Mouse (Mus musculus): Measurements from ENCODE around the gene Elmsan1. TPM values are rescaled to one million over a fixed set of nuclear protein-coding genes. Genes with fewer than 3 reads are reported as not detected.

Elmsan1 gene
- polyA plus RNA-seq, 1 experiment, result 25.9 TPM

DNA sequence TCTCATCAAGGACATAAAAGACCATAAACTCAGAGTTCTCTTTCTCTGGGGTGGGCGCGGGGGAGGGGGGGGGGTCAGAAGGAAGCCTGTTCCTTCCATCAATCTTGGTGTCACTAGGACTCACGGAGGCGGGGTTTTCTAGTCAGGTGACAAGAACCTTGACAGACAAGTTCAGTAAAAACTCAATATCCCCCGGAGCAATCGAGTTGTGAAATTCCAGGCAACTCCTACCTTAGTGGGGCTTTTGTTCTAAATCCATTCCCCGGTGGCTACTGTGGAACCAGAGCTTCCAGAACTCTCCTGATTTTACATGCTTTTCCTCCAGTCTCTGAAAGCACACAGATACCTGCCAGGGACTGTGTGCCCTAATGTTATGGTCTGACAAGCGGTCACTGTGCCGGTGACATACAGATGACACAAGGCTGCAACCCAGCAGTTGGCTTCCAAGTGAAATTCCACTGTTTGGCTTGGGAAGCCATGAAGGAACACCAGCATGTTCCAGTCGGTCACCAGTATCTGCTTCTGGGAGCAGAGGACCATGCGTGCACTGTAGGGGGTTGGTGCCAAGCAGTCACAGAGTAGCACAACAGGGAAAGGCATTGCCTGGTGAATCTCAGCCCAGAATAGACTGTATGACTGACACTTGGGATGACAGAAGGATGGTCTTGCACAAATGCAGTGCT, 2.8 kb downstream of the Elmsan1 start:
- Histone ChIP-seq H3K27ac (ENCODE audit: insufficient read depth, low read depth, low read length) (no peak overlapping the region; the same call in 1 of the 2 replicates), H3K36me3 (ENCODE audit: control insufficient read depth, insufficient read depth, low read length) (peaks cover 13% of the 10 kb centered on the region), H3K4me1 (ENCODE audit: control insufficient read depth, insufficient read depth, insufficient read length, low read length) (peaks cover 33% of the 10 kb centered on the region), H3K4me3 (ENCODE audit: low read depth, low read length) (no peak overlapping the region), H3K27me3 (ENCODE audit: control insufficient read depth, insufficient read depth, low read length) (no peaks in the 10 kb centered on the region)
- TF ChIP-seq POLR2A (IDR thresholded peaks at IDR 0.05; ENCODE audit: low read depth, low read length), result no peak
- TF ChIP-seq CTCF (IDR thresholded peaks at IDR 0.05; ENCODE audit: extremely low read depth, insufficient read length, insufficient replicate concordance, low read depth, low read length), result no peak
- 64% methylated on average over 11 of the region's 11 CpGs for WGBS

DNA sequence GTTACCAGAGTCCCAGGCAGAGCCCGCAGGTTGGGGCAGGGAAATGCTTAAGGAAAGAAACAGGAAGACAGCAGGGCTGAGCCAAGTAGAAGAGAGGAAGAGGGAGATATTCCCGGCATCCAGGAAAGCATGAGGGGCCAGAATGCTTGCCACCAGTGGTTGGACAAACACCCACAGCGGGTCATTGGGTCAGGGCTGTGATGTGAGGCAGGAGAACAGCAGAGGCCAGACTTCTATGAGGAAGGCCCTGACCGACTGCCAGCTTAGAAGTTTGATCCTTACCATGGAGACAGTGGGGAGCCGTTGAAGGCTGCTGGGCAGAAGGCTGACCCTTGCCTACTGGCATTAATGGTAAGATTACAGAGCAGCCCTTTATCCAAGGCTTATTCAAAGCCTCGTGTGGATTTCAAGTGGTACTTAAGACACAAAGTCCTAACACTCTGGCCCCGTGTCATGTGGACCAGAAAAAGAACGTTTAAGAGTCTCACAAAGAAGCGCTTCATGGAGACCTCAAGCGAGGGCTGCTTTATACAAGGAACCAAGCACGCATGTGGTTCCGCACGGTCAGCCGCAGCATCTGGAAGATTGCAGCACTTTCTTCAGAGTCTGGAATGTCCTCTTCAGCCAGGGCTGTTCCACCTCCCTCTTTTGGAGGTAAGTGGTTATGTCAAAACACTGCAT, 4.0 kb downstream of the Elmsan1 start:
- Histone ChIP-seq H3K4me3 (ENCODE audit: low read depth, low read length) (no peak overlapping the region), H3K27me3 (ENCODE audit: control insufficient read depth, insufficient read depth, low read length) (no peaks in the 10 kb centered on the region), H3K27ac (ENCODE audit: insufficient read depth, low read depth, low read length) (no peak overlapping the region; the same call in 1 of the 2 replicates), H3K4me1 (ENCODE audit: control insufficient read depth, insufficient read depth, insufficient read length, low read length) (peaks cover 43% of the 10 kb centered on the region), H3K36me3 (ENCODE audit: control insufficient read depth, insufficient read depth, low read length) (peaks cover 13% of the 10 kb centered on the region)
- WGBS, result 69% methylated on average over 14 of the region's 14 CpGs
- TF ChIP-seq POLR2A (IDR thresholded peaks at IDR 0.05; ENCODE audit: low read depth, low read length), result no peak
- no peak for TF ChIP-seq CTCF (IDR thresholded peaks at IDR 0.05; ENCODE audit: extremely low read depth, insufficient read length, insufficient replicate concordance, low read depth, low read length)

DNA sequence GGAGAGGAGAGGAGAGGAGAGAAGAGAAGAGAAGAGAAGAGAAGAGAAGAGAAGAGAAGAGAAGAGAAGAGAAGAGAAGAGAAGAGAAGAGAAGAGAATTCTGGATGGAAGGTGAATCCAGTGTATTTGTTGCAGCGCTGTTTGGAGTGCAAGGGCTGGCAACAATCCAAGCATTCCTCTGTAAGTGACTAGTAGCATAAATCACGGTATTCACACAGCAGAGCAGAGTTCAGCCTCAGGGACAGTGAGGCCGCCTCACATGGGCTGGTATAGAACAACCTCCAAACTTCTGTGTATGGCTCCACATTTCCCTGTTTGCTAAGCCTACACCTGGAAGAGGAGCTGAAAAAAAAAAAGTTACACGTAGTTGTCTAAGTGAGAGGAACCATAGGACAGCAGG, 6.4 kb downstream of the Elmsan1 start:
- H3K4me3 ChIP-seq (ENCODE audit: low read depth, low read length), result no peak overlapping the region
- no peaks in the 10 kb centered on the region for H3K27me3 ChIP-seq (ENCODE audit: control insufficient read depth, insufficient read depth, low read length)
- TF ChIP-seq CTCF (IDR thresholded peaks at IDR 0.05; ENCODE audit: extremely low read depth, insufficient read length, insufficient replicate concordance, low read depth, low read length) (no peak), POLR2A (IDR thresholded peaks at IDR 0.05; ENCODE audit: low read depth, low read length) (no peak)
- H3K4me1 ChIP-seq (ENCODE audit: control insufficient read depth, insufficient read depth, insufficient read length, low read length), result peaks cover 56% of the 10 kb centered on the region
- WGBS, result 17% methylated on average over 4 of the region's 4 CpGs
- peak overlapping the region; percentile 0 for H3K27ac ChIP-seq (ENCODE audit: insufficient read depth, low read depth, low read length)
- H3K36me3 ChIP-seq (ENCODE audit: control insufficient read depth, insufficient read depth, low read length), result peaks cover 16% of the 10 kb centered on the region

DNA sequence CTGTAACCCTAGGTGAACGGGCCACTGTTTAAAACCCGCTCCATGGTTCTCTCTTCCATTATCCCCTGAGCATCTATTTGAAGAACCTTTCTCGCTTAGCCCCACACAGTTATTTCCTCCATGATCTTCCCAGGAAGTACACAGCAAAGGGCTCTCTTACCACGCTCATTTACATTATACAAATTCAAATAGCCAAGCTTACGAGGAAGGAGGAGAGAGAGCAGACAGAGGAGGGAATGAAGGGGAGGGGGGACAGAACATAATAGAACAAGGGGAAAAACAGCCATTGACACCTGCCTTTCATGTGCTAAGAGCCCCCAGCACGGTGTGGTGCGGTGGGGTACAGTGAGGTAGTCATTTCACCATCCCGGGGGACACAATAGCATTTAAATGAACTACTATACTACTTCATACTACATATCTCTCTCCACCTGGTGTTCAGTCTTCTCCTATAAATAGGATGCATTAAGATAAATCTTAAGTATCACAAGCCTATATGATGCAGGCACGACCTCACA, 7.6 kb downstream of the Elmsan1 start:
- H3K4me1 ChIP-seq (ENCODE audit: control insufficient read depth, insufficient read depth, insufficient read length, low read length), result peaks cover 58% of the 10 kb centered on the region
- WGBS, result 87% methylated on average over 9 of the region's 9 CpGs

DNA sequence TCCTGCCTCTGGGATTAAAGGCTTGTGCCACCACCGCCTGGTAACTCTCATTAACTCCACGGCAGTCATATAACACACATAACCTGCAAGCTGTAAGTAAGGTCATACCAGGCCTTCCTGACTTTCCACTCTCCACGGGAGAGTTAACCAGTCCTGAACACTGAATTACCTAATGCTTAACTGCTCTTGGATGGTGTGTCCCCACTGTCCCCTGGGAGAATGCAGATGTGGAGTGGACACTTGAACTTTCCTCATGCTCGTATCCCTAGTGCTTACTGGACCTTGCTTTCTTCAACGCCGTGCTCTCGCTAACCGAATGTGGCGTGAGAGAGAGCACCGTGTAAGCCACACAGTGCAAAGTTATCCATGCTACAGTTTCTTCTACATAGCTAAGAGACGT, 8.4 kb downstream of the Elmsan1 start:
- Histone ChIP-seq H3K27ac (ENCODE audit: insufficient read depth, low read depth, low read length) (no peak overlapping the region), H3K27me3 (ENCODE audit: control insufficient read depth, insufficient read depth, low read length) (no peaks in the 10 kb centered on the region), H3K4me1 (ENCODE audit: control insufficient read depth, insufficient read depth, insufficient read length, low read length) (peaks cover 62% of the 10 kb centered on the region), H3K36me3 (ENCODE audit: control insufficient read depth, insufficient read depth, low read length) (peaks cover 16% of the 10 kb centered on the region), H3K4me3 (ENCODE audit: low read depth, low read length) (no peak overlapping the region)
- WGBS, result 87% methylated on average over 11 of the region's 11 CpGs
- no peak for TF ChIP-seq CTCF (IDR thresholded peaks at IDR 0.05; ENCODE audit: extremely low read depth, insufficient read length, insufficient replicate concordance, low read depth, low read length)
- TF ChIP-seq POLR2A (IDR thresholded peaks at IDR 0.05; ENCODE audit: low read depth, low read length), result no peak

More for the DNA sequence above, 7.6 kb downstream of the Elmsan1 start:
- no peak for TF ChIP-seq CTCF (IDR thresholded peaks at IDR 0.05; ENCODE audit: extremely low read depth, insufficient read length, insufficient replicate concordance, low read depth, low read length)
- TF ChIP-seq POLR2A (IDR thresholded peaks at IDR 0.05; ENCODE audit: low read depth, low read length), result no peak
- no peaks in the 10 kb centered on the region for H3K27me3 ChIP-seq (ENCODE audit: control insufficient read depth, insufficient read depth, low read length)
- no peak overlapping the region for H3K27ac ChIP-seq (ENCODE audit: insufficient read depth, low read depth, low read length)
- H3K36me3 ChIP-seq (ENCODE audit: control insufficient read depth, insufficient read depth, low read length), result peaks cover 16% of the 10 kb centered on the region
- H3K4me3 ChIP-seq (ENCODE audit: low read depth, low read length), result no peak overlapping the region

DNA sequence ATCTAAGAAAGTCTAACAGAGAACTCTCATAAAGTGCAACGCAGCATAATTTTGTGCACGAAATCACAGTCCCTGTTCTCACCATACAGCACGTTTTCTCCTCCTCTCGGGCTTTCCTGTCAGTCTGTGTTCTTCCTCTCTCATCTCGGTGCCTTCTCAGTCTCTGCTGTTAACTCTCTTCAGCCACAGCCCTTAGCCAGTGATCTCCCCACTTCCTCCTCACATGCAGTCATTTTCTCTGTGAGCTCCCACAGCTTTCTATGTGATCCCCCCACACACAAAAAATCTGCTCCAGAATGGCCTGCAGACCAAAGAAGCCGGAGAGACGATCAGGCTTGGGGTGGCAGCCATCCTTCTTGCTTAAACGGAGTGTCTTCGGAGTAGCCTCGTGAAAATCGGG, 9.6 kb downstream of the Elmsan1 start:
- Histone ChIP-seq H3K27ac (ENCODE audit: insufficient read depth, low read depth, low read length) (no peak overlapping the region), H3K4me1 (ENCODE audit: control insufficient read depth, insufficient read depth, insufficient read length, low read length) (peaks cover 58% of the 10 kb centered on the region), H3K36me3 (ENCODE audit: control insufficient read depth, insufficient read depth, low read length) (peaks cover 10% of the 10 kb centered on the region; the same call in 1 of the 2 replicates), H3K27me3 (ENCODE audit: control insufficient read depth, insufficient read depth, low read length) (no peaks in the 10 kb centered on the region), H3K4me3 (ENCODE audit: low read depth, low read length) (no peak overlapping the region)
- TF ChIP-seq CTCF (IDR thresholded peaks at IDR 0.05; ENCODE audit: extremely low read depth, insufficient read length, insufficient replicate concordance, low read depth, low read length), result no peak
- TF ChIP-seq POLR2A (IDR thresholded peaks at IDR 0.05; ENCODE audit: low read depth, low read length), result no peak
- WGBS, result 85% methylated on average over 11 of the region's 11 CpGs

DNA sequence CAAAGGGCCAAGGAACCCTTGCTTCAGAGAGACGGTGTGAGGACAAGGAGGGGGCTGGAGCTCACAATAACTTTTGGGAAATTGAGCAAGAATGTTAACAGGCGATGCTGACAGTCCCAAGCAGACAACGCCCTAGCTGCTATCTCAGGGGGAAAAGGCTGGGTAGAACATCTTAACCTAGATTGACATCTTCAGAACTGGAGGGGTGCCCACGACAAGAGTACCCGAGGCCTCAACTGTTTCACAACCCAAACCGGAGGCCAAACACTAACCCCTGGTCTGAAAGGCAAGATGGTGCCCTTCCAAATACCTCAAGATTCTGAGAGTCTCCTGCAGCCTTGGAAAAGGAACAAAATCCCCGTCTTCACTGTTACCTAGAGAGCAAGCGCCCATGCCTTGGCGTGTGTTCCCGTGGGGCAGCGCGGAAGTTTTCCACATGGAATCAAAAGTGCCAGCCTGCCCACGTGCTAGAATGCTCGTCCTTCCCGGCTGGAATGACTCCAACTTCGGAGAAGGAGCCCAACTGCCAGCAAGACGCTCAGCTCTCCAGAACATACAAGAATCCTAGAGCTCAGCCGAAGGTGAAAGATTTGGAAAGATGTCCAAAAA, 11.4 kb downstream of the Elmsan1 start:
- peaks cover 7% of the 10 kb centered on the region; the same call in 1 of the 2 replicates for H3K36me3 ChIP-seq (ENCODE audit: control insufficient read depth, insufficient read depth, low read length)

More for the DNA sequence above, 11.4 kb downstream of the Elmsan1 start:
- H3K27ac ChIP-seq (ENCODE audit: insufficient read depth, low read depth, low read length), result peak overlapping the region; percentile 46
- no peaks in the 10 kb centered on the region for H3K27me3 ChIP-seq (ENCODE audit: control insufficient read depth, insufficient read depth, low read length)
- WGBS, result 64% methylated on average over 18 of the region's 18 CpGs
- peaks cover 63% of the 10 kb centered on the region for H3K4me1 ChIP-seq (ENCODE audit: control insufficient read depth, insufficient read depth, insufficient read length, low read length)
- TF ChIP-seq CTCF (IDR thresholded peaks at IDR 0.05; ENCODE audit: extremely low read depth, insufficient read length, insufficient replicate concordance, low read depth, low read length) (no peak), POLR2A (IDR thresholded peaks at IDR 0.05; ENCODE audit: low read depth, low read length) (no peak)
- no peak overlapping the region for H3K4me3 ChIP-seq (ENCODE audit: low read depth, low read length)
